Mouse (Mus musculus): ENCODE measurements around the gene Trmt13. TPM values are rescaled to one million over a fixed set of nuclear protein-coding genes. Genes with fewer than 3 reads are reported as not detected.
A peak's percentile ranks its signal among the peaks of the same experiment; 100 is the strongest.
"Not testable (repeated sequence)": the region's sequence is repeated elsewhere in the genome, so short reads cannot be mapped to it uniquely, and the experiment has no call there.

Gene Trmt13
- polyA plus RNA-seq, 1 experiment, result 2.9 TPM

GRCm38 (mm10) chr3:116563095-116563492 lies 51.3 kb downstream of the Trmt13 start:
- Histone ChIP-seq H3K4me2 (ENCODE audit: low read depth) (peak overlapping the region; percentile 73), H3K4me3 (no peak overlapping the region), H3ac (ENCODE audit: control insufficient read depth, insufficient read length) (no peak overlapping the region), H3K27me3 (ENCODE audit: control insufficient read depth, insufficient read depth, insufficient read length) (no peaks in the 10 kb centered on the region), H3K36me3 (ENCODE audit: control insufficient read depth, insufficient read depth) (no peaks in the 10 kb centered on the region), H3K79me2 (ENCODE audit: control insufficient read depth, insufficient read depth) (no peaks in the 10 kb centered on the region)
- TF ChIP-seq MYOD1 (IDR thresholded peaks at IDR 0.05; ENCODE audit: control insufficient read depth in 1 of 3, insufficient read length in 2 of 3, low read depth in 2 of 3) (peak; percentile 47 to 72 (median 56)), SRF (IDR thresholded peaks at IDR 0.05; ENCODE audit: control insufficient read depth, insufficient read length, low read depth) (no peak)

GRCm38 (mm10) chr3:116562408-116563094 lies 51.8 kb downstream of the Trmt13 start, which contains the start of gene Lrrc39:
Gene Lrrc39 (plus strand): TSS chr3:116562973.
- H3K36me3 ChIP-seq (ENCODE audit: control insufficient read depth, insufficient read depth), result no peaks in the 10 kb centered on the region
- H3K27me3 ChIP-seq (ENCODE audit: control insufficient read depth, insufficient read depth, insufficient read length), result no peaks in the 10 kb centered on the region
- H3K4me3 ChIP-seq, result no peak within 1 kb of the TSS
- no peak within 1 kb of the TSS for H3ac ChIP-seq (ENCODE audit: control insufficient read depth, insufficient read length)
- H3K79me2 ChIP-seq (ENCODE audit: control insufficient read depth, insufficient read depth), result no peaks in the 10 kb centered on the region
- peak within 1 kb of the TSS; percentile 73 for H3K4me2 ChIP-seq (ENCODE audit: low read depth)
- TF ChIP-seq SRF (IDR thresholded peaks at IDR 0.05; ENCODE audit: control insufficient read depth, insufficient read length, low read depth) (no peak), POLR2A (IDR thresholded peaks at IDR 0.05; ENCODE audit: insufficient read length, low read depth) (no peak), TCF3 (IDR thresholded peaks at IDR 0.05; ENCODE audit: insufficient read length, low read depth) (no peak), USF1 (IDR thresholded peaks at IDR 0.05; ENCODE audit: low read depth) (peak; percentile 90), MAX (IDR thresholded peaks at IDR 0.05; ENCODE audit: low read depth) (no peak)

- H3K4me2 ChIP-seq (ENCODE audit: low read depth); H3K27me3 ChIP-seq (ENCODE audit: control insufficient read depth, insufficient read depth, insufficient read length); H3K4me3 ChIP-seq; H3ac ChIP-seq (ENCODE audit: control insufficient read depth, insufficient read length); H3K79me2 ChIP-seq (ENCODE audit: control insufficient read depth, insufficient read depth); H3K36me3 ChIP-seq (ENCODE audit: control insufficient read depth, insufficient read depth): not testable (repeated sequence)
These were observed 53.1 kb downstream of the Trmt13 start for GRCm38 (mm10) chr3:116561315-116561714.

- H3K4me3 ChIP-seq, result no peak overlapping the region
- no peak overlapping the region for H3K4me2 ChIP-seq (ENCODE audit: low read depth)
- H3ac ChIP-seq (ENCODE audit: control insufficient read depth, insufficient read length), result no peak overlapping the region
- no peaks in the 10 kb centered on the region for H3K27me3 ChIP-seq (ENCODE audit: control insufficient read depth, insufficient read depth, insufficient read length)
- H3K36me3 ChIP-seq (ENCODE audit: control insufficient read depth, insufficient read depth), result no peaks in the 10 kb centered on the region
- TF ChIP-seq MYOD1 (IDR thresholded peaks at IDR 0.05; ENCODE audit: control insufficient read depth in 1 of 3, insufficient read length in 2 of 3, low read depth in 2 of 3), result peak; percentile 57 to 87 (median 86)
- no peak for TF ChIP-seq POLR2A (IDR thresholded peaks at IDR 0.05; ENCODE audit: insufficient read length, low read depth)
- peak; percentile 48 for TF ChIP-seq TCF12 (IDR thresholded peaks at IDR 0.05; ENCODE audit: insufficient read depth, poor library complexity, severe bottlenecking)
- no peak for TF ChIP-seq SRF (IDR thresholded peaks at IDR 0.05; ENCODE audit: control insufficient read depth, insufficient read length, low read depth)
- peak in 2 of 3 experiments; percentile 76 for TF ChIP-seq MYOG (IDR thresholded peaks at IDR 0.05; ENCODE audit: control insufficient read depth in 1 of 3, insufficient read depth in 1 of 3, insufficient read length in 2 of 3, low read depth in 2 of 3)
- H3K79me2 ChIP-seq (ENCODE audit: control insufficient read depth, insufficient read depth), result no peaks in the 10 kb centered on the region
These were observed 63.0 kb downstream of the Trmt13 start for GRCm38 (mm10) chr3:116551362-116551761.

- Histone ChIP-seq H3K36me3 (ENCODE audit: control insufficient read depth, insufficient read depth) (no peaks in the 10 kb centered on the region), H3K27me3 (ENCODE audit: control insufficient read depth, insufficient read depth, insufficient read length) (no peaks in the 10 kb centered on the region), H3K4me3 (no peak overlapping the region), H3ac (ENCODE audit: control insufficient read depth, insufficient read length) (no peak overlapping the region), H3K4me2 (ENCODE audit: low read depth) (no peak overlapping the region), H3K79me2 (ENCODE audit: control insufficient read depth, insufficient read depth) (no peaks in the 10 kb centered on the region)
- TF ChIP-seq MYOG (IDR thresholded peaks at IDR 0.05; ENCODE audit: control insufficient read depth in 1 of 3, insufficient read depth in 1 of 3, insufficient read length in 2 of 3, low read depth in 2 of 3) (peak in 2 of 3 experiments; percentile 61 to 82), MYOD1 (IDR thresholded peaks at IDR 0.05; ENCODE audit: control insufficient read depth in 1 of 3, insufficient read length in 2 of 3, low read depth in 2 of 3) (peak in 2 of 3 experiments; percentile 62 to 67), POLR2A (IDR thresholded peaks at IDR 0.05; ENCODE audit: insufficient read length, low read depth) (no peak)
These were observed 67.0 kb downstream of the Trmt13 start for GRCm38 (mm10) chr3:116547430-116547829.

- Histone ChIP-seq H3ac (ENCODE audit: control insufficient read depth, insufficient read length) (no peak overlapping the region), H3K27me3 (ENCODE audit: control insufficient read depth, insufficient read depth, insufficient read length) (no peaks in the 10 kb centered on the region), H3K36me3 (ENCODE audit: control insufficient read depth, insufficient read depth) (peaks cover 7% of the 10 kb centered on the region), H3K4me2 (ENCODE audit: low read depth) (no peak overlapping the region), H3K79me2 (ENCODE audit: control insufficient read depth, insufficient read depth) (no peaks in the 10 kb centered on the region), H3K4me3 (no peak overlapping the region)
- TF ChIP-seq POLR2AphosphoS2 (IDR thresholded peaks at IDR 0.05; ENCODE audit: insufficient read length, low read depth) (no peak), TCF3 (IDR thresholded peaks at IDR 0.05; ENCODE audit: insufficient read length, low read depth) (no peak), CEBPB (IDR thresholded peaks at IDR 0.05; ENCODE audit: insufficient read depth, poor library complexity, severe bottlenecking) (no peak), TCF12 (IDR thresholded peaks at IDR 0.05; ENCODE audit: insufficient read depth, poor library complexity, severe bottlenecking) (no peak), USF1 (IDR thresholded peaks at IDR 0.05; ENCODE audit: low read depth) (no peak)
These were observed 71.9 kb downstream of the Trmt13 start for GRCm38 (mm10) chr3:116542532-116542931.
